Mouse (Mus musculus): Measurements from ENCODE around the gene Rrm2.

- TF ChIP-seq FLI1 (IDR thresholded peaks at IDR 0.05; ENCODE audit: low read length) = no peak
- TF ChIP-seq GATA1 (IDR thresholded peaks at IDR 0.05; ENCODE audit: borderline replicate concordance, low read length) = no peak
Measured at GRCm38 (mm10) chr12:24683461-24683860, 24.6 kb upstream of the Rrm2 start.
